Mouse (Mus musculus) CH12.LX (cell line): ENCODE results near the gene Best3. TPM values are rescaled to one million over a fixed set of nuclear protein-coding genes. Genes with fewer than 3 reads are reported as not detected.

ENCODE experiments used
- DNase-seq: peaks from one replicate; pipeline ENCODE4 v3.0.0-alpha.2; 2013; ENCODE audit errors: extremely low read depth
- H3K27ac ChIP-seq: 2 replicates; pipeline ENCODE4 v1.5.1; 2012; ENCODE audit warnings: low read depth, mild to moderate bottlenecking, control low read depth, moderate library complexity; ENCODE audit not compliant: insufficient read depth
- H3K27me3 ChIP-seq: replicated peaks from 2 replicates; pipeline ENCODE3; 2012; ENCODE audit warnings: inconsistent platforms
- H3K36me3 ChIP-seq, 2 experiments: replicated peaks in 1 of 2; 2 replicates each; pipeline versions ENCODE3 to v1.6.1; 2012; ENCODE audit warnings: inconsistent platforms in 1 of 2, low read length in 1 of 2, mild to moderate bottlenecking in 1 of 2, mixed read lengths in 1 of 2, moderate library complexity in 1 of 2; ENCODE audit not compliant: control insufficient read depth in 1 of 2, insufficient read depth in 1 of 2
- H3K4me1 ChIP-seq, 2 experiments: 2 replicates each; pipeline ENCODE4 v1.6.1; 2012; ENCODE audit warnings: inconsistent platforms in 1 of 2, moderate library complexity in 1 of 2; ENCODE audit not compliant: insufficient read depth in 2 of 2, control insufficient read depth in 1 of 2
- H3K4me2 ChIP-seq: 2 replicates; pipeline ENCODE4 v1.6.1; 2012; ENCODE audit warnings: low read depth, mild to moderate bottlenecking, control low read depth; ENCODE audit not compliant: poor library complexity, insufficient read depth, severe bottlenecking
- H3K4me3 ChIP-seq, 3 experiments: fragments of 150-350 bp in 1 of 3; sonication (generic) in 1 of 3; replicated peaks in 1 of 3; 2 replicates each; pipeline versions ENCODE3 to v1.5.1; 2011 to 2012; ENCODE audit warnings: low read depth in 2 of 3, low read length in 2 of 3, mild to moderate bottlenecking in 2 of 3, moderate library complexity in 2 of 3, control low read depth in 1 of 3, improper control_type of control experiment in 1 of 3, inconsistent platforms in 1 of 3, mixed read lengths in 1 of 3; ENCODE audit not compliant: poor library complexity in 1 of 3
- H3K79me2 ChIP-seq: replicated peaks from 2 replicates; pipeline ENCODE4 v1.6.1; 2012; ENCODE audit warnings: mild to moderate bottlenecking, moderate library complexity; ENCODE audit not compliant: control insufficient read depth, poor library complexity, insufficient read depth, severe bottlenecking; ENCODE audit errors: extremely low read depth
- H3K9ac ChIP-seq: 2 replicates; pipeline ENCODE4 v1.6.1; 2012; ENCODE audit warnings: low read depth, mild to moderate bottlenecking, control low read depth, moderate library complexity; ENCODE audit not compliant: insufficient read depth
- H3K9me3 ChIP-seq: replicated peaks from 2 replicates; pipeline ENCODE3; 2012; ENCODE audit warnings: low read length, inconsistent platforms, mixed read lengths
- CHD1 ChIP-seq: IDR thresholded peaks from 2 replicates; pipeline ENCODE4 v1.6.1; 2012; ENCODE audit warnings: low read depth, low read length, improper control_type of control experiment, inconsistent platforms
- CHD2 ChIP-seq: IDR thresholded peaks from 2 replicates; pipeline ENCODE4 v1.6.1; 2011; ENCODE audit warnings: low read length, improper control_type of control experiment
- ELF1 ChIP-seq: IDR thresholded peaks from 2 replicates; pipeline ENCODE4 v1.6.1; 2014; ENCODE audit warnings: low read depth, mild to moderate bottlenecking, inconsistent platforms, low read length, improper control_type of control experiment
- ETS1 ChIP-seq: conservative IDR thresholded peaks from 2 replicates; pipeline ENCODE4 v1.6.1; 2012; ENCODE audit warnings: low read depth, mild to moderate bottlenecking, inconsistent platforms, low read length, improper control_type of control experiment, moderate library complexity
- GABPA ChIP-seq: IDR thresholded peaks from 2 replicates; pipeline ENCODE4 v1.6.1; 2012; ENCODE audit warnings: low read depth, low read length, improper control_type of control experiment, inconsistent platforms; ENCODE audit not compliant: insufficient replicate concordance
- HCFC1 ChIP-seq: IDR thresholded peaks from 2 replicates; pipeline ENCODE4 v1.6.1; 2012; ENCODE audit warnings: low read depth, mild to moderate bottlenecking, inconsistent platforms, low read length, improper control_type of control experiment
- IRF4 ChIP-seq: IDR thresholded peaks from 2 replicates; pipeline ENCODE4 v1.6.1; 2014; ENCODE audit warnings: low read depth, mild to moderate bottlenecking, inconsistent platforms, low read length, improper control_type of control experiment
- KAT2A ChIP-seq: IDR thresholded peaks from 2 replicates; pipeline ENCODE4 v1.6.1; 2012; ENCODE audit warnings: low read length, improper control_type of control experiment, inconsistent platforms; ENCODE audit not compliant: insufficient replicate concordance
- MAZ ChIP-seq: IDR thresholded peaks from 2 replicates; pipeline ENCODE4 v1.6.1; 2012; ENCODE audit warnings: low read depth, mild to moderate bottlenecking, inconsistent platforms, low read length, improper control_type of control experiment, moderate library complexity
- MYC ChIP-seq: IDR thresholded peaks from 2 replicates; pipeline ENCODE4 v1.6.1; 2011; ENCODE audit warnings: low read depth, mild to moderate bottlenecking, improper control_type of control experiment, low read length
- NELFE ChIP-seq: IDR thresholded peaks from 2 replicates; pipeline ENCODE4 v1.6.1; 2011; ENCODE audit warnings: low read depth, low read length, improper control_type of control experiment
- NRF1 ChIP-seq: IDR thresholded peaks from 2 replicates; pipeline ENCODE4 v1.6.1; 2014; ENCODE audit warnings: low read depth, mild to moderate bottlenecking, inconsistent platforms, low read length, improper control_type of control experiment, moderate library complexity
- PAX5 ChIP-seq: IDR thresholded peaks from 2 replicates; pipeline ENCODE4 v1.6.1; 2012; ENCODE audit warnings: low read length, inconsistent platforms, mixed read lengths
- SIN3A ChIP-seq: IDR thresholded peaks from 2 replicates; pipeline ENCODE4 v1.6.1; 2012; ENCODE audit warnings: low read length, improper control_type of control experiment, inconsistent platforms
- SMC3 ChIP-seq: IDR thresholded peaks from 2 replicates; pipeline ENCODE4 v1.6.1; 2011; ENCODE audit warnings: low read depth, low read length, improper control_type of control experiment
- ZC3H11A ChIP-seq: IDR thresholded peaks from 2 replicates; pipeline ENCODE4 v1.6.1; 2012; ENCODE audit warnings: low read depth, mild to moderate bottlenecking, inconsistent platforms, low read length, improper control_type of control experiment
- ZKSCAN1 ChIP-seq: IDR thresholded peaks from 2 replicates; pipeline ENCODE4 v1.6.1; 2012; ENCODE audit warnings: low read depth, inconsistent platforms, low read length, improper control_type of control experiment, borderline replicate concordance
- ZMIZ1 ChIP-seq: IDR thresholded peaks from 2 replicates; pipeline ENCODE4 v1.6.1; 2012; ENCODE audit warnings: low read depth, mild to moderate bottlenecking, inconsistent platforms, low read length, improper control_type of control experiment
- dilution Hi-C: fragments of 300-500 bp; cut with MboI; formaldehyde crosslinking; loops from 2 replicates; pipeline ENCODE4 v1.14.3; 2020; ENCODE audit warnings: low sequenced_read_pairs; ENCODE audit not compliant: extremely low pct_unique_long_range_greater_than_20kb, extremely low pct_ligation_motif_present
- in situ Hi-C: fragments of 300-500 bp; cut with MboI; formaldehyde crosslinking; loops from 3 replicates; pipeline ENCODE4 v1.14.3; 2019; ENCODE audit warnings: low sequenced_read_pairs, low pct_ligation_motif_present, low pct_unique_long_range_greater_than_20kb, mixed read lengths
- polyA plus RNA-seq: library from polyadenylated mRNA; unstranded; fragments of >175 nt; gene quantifications from 2 replicates; pipeline ENCODE4 v1.2.1, GENCODE M21; 2012; ENCODE audit warnings: low read depth; ENCODE audit not compliant: insufficient read length
- total RNA-seq, 2 experiments: library from RNA; depleted of rRNA; stranded (reverse); fragments of 300-350 nt in 1 of 2; fragments of >200 nt in 1 of 2; gene quantifications; 2 replicates each; pipeline ENCODE4 v1.2.3; 2012 to 2014

Best3 gene
- total and polyA plus RNA-seq, 3 experiments = not detected

- no peak for TF ChIP-seq SMC3
- TF ChIP-seq NRF1 = no peak
- TF ChIP-seq ELF1 = no peak
- no peak for TF ChIP-seq MAZ
- no peak for TF ChIP-seq ETS1
- no peak for TF ChIP-seq NELFE
- TF ChIP-seq ZMIZ1 = no peak
- no peak for TF ChIP-seq PAX5
- no peak for TF ChIP-seq ZKSCAN1
- no peak for TF ChIP-seq IRF4
- no peak for TF ChIP-seq HCFC1
- no peak for TF ChIP-seq MYC
- no peak for TF ChIP-seq GABPA
- no peak for TF ChIP-seq CHD1
- no peak for TF ChIP-seq CHD2
- TF ChIP-seq SIN3A = no peak
- TF ChIP-seq ZC3H11A = no peak
- TF ChIP-seq KAT2A = no peak
- Histone ChIP-seq H3K27me3 (peaks cover 7% of the 10 kb centered on the region), H3K4me2 (no peak overlapping the region), H3K4me1 (peaks cover 0 to 17% of the 10 kb centered on the region in 2 experiments; a peak in 3 of 4 replicates), H3K27ac (no peak overlapping the region), H3K79me2 (no peaks in the 10 kb centered on the region), H3K36me3 (peaks cover 3 to 7% of the 10 kb centered on the region in 2 experiments), H3K4me3 (no peak overlapping the region), H3K9ac (no peak overlapping the region), H3K9me3 (peaks cover 4% of the 10 kb centered on the region)
- dilution Hi-C loops = no loop called here
- no peak for DNase-seq
- in situ Hi-C loops = loop anchor here (25.0 kb wide), 1 partner anchor 264 kb away; the partner anchor contains the start of gene Yeats4
Measured at GRCm38 (mm10) chr10:116948414-116948813, 37.7 kb upstream of the Best3 start.

- H3K27ac ChIP-seq = no peak overlapping the region
- no peak for DNase-seq
- peaks cover 0 to 17% of the 10 kb centered on the region in 2 experiments; a peak in 3 of 4 replicates for H3K4me1 ChIP-seq
- H3K4me2 ChIP-seq = peak overlapping the region; percentile 59
- dilution Hi-C loops (no loop called here), in situ Hi-C loops (loop anchor here (25.0 kb wide), 1 partner anchor 263 kb away; the partner anchor contains the start of gene Yeats4)
- peaks cover 4% of the 10 kb centered on the region for H3K9me3 ChIP-seq
- H3K4me3 ChIP-seq = peak overlapping the region; percentile 30 to 82 (median 67)
- H3K79me2 ChIP-seq = no peaks in the 10 kb centered on the region
- TF ChIP-seq SIN3A (0 out of 2 replicates have a peak, but pooled peaks have one; percentile 55), IRF4 (no peak), ZC3H11A (no peak)
- H3K27me3 ChIP-seq = peaks cover 7% of the 10 kb centered on the region
- peak overlapping the region; percentile 73 for H3K9ac ChIP-seq
- peaks cover 3 to 13% of the 10 kb centered on the region in 2 experiments for H3K36me3 ChIP-seq
Measured at GRCm38 (mm10) chr10:116949111-116950008, 36.8 kb upstream of the Best3 start.
